Mouse (Mus musculus) spleen, adult 12 weeks (tissue): ENCODE data around the gene Fau.
"Not testable (repeated sequence)": the region's sequence is repeated elsewhere in the genome, so short reads cannot be mapped to it uniquely, and the experiment has no call there.

Source experiments
- DNase-seq: peaks from one replicate; pipeline ENCODE4 v3.0.0; 2022; ENCODE audit warnings: low spot score

Gene Fau

DNA sequence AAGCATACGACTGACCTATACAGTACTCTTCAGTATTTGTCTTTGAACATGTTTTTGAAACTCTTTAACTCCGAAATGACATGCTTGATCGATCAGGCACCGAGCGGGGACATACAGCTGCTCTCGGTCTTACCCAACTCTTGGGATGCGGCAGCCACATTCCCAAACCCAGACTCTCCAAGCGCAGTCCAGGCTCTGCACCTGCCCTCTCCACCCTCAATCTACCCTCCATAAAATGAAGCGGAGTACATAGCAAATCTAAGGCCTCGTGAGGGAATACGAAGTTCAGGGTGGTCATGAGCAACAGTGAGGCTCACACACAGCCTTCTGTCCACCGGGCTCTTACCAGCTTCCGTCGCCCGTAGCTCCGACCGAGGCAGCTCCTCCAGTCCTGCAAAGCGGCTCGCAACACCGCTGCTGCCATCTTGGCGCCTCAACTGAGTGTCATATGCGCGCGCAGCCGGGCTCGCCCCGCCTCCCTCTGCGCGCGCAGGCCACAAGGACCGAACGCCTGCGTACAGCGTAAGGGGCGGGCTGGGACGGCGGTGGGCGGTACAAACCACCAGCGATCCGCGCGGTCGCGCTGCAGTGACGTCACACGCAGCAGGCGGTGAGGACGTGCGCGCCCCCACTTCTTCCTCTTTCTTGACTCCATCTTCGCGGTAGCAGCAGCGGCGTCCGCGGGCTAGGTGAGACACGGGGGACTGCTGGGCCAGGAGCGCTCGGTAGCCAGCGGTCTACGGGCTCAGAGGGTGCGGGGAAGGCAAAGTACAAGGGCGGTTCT is at the start of gene Fau, which contains the start of gene Mrpl49:
Gene Fau, plus strand, starts transcription at position 532 of the 784 bp plus-strand sequence.
Gene Mrpl49, minus strand, starts transcription at position 473 of the 784 bp plus-strand sequence.
- DNase-seq: peak; percentile 98

- no peak for DNase-seq
These were observed 48.5 kb upstream of the Fau start for GRCm38 (mm10) chr19:6009137-6009536.

GRCm38 (mm10) chr19:6013691-6014090 is 44.0 kb upstream of the Fau start:
- DNase-seq: no peak

DNA sequence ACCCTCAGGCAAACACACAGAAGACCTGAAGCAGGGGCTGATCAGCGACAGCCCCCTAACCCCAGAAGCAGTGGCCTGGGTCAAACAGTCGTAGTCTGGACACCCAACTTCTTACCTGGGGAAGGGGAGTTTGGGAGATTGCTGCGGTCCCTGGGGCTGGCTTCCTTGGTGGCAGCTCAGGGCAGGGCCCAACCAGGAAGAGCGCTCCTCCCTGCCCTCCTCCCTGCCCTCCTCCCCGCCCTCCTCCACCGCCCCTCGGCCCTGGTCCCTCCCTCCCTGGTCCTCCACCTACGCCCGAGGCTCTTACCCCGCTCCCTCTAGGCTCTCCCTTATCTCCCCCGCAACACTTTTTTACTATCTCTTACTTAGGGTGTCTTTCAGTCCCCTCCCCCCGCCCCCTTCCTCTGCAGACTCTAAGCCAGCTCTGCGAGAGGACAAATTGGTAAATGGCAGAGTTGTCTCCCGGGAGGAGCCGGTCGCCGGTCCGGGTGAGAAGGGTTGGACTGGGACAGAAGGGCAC is 42.6 kb upstream of the Fau start:
- peak; percentile 67 for DNase-seq

DNA sequence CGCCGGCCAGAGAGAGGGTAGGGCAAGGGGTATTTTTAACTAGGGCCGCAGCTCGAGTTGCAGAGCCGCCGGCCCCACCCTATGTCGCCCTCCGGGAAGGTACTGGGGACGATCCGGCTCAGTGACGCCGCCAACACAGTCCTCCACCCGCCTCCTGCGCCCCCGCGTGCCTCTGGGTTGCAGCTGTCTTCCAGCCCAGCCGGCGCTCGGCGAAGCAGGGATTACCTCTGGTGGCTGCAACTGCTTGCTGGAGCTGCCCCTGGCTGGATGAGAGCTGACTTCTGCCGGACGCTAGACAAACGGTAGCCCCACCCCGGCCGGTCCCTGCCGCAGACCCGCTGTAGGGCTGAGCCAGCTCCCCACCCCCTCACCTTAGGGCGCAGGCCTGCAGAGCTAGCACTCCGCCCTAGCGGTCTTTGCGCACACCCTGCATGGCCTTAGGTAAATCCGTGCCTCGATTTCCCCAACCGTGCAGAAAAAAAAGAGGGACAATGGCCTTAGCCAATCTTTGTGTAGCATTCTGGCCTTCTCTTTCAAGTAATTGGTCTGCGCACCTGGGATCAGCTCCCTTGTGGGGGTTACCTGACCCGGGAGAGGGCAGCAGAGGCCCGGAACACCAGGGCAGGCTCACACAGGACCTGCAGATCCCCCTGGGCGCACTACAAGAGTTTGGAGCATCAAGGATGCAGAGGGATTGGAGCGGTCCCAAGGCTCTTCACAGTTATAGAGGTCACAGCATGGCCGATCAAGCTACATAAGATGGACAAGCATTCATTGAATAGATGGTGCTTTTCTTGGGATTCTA is 41.9 kb upstream of the Fau start, which contains the start of gene Capn1:
Gene Capn1, minus strand, starts transcription at position 387 of the 805 bp plus-strand sequence.
- peak; percentile 70 for DNase-seq

DNA sequence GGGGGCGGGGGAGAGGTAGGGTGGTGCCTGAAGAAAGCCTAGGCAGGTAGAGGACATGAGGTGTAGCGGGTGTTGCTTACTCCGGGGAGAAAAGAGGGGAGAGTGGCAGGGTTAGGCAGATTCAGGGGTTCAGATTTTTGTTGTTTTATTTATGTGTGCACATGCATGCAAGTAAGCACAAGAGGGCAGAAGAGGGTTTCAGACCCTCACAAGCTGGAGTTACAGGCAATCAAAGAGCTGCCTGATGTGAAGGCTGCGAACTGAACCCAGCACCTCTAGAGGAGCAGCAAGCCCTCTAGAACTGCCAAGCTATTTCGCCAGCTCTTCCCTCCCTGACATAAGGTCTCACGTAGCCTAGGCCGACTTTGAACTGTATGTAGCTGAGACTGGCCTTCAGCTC is 41.1 kb upstream of the Fau start:
- no peak for DNase-seq

GRCm38 (mm10) chr19:6018142-6019089 is 39.2 kb upstream of the Fau start:
- peak; percentile 85 for DNase-seq

DNA sequence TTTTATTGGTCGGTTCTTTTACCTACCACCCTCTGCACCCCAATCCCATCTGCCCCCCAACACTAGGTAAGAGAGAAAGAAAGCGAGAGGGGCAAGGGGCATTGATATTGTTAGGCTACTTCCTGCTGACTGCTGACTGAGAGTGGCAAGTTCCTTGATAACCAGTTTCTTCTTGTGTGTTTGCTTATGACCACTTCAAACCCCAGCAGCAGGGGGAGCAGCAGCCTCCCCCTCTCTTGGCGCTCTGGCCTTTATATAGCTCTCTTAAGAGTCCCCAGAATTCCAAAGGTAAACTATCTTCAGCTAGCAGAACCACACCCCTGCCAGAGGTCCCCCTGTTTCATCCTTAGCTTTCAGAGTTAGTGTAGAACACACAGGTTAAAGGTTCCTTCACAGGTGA is 37.4 kb upstream of the Fau start:
- DNase-seq: no peak

DNA sequence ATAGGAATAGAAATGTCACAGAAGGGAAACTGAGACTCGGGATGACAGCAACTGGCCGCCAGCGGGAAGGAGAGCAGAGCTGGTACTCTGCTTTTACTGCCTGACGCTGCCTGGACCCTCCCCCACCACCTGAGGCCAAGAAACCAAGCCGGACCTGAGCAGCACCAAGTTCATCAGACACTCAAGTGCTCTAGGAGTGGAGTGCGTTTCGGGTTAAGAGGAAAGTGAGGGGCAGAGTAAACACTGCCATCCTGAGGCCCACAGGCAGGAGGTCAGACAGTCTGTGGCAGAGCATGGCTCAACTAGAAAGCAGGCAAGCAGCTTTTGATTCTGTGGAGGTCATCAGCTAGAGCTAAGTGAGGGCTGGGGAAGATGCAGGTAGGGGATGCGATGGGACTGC is 34.6 kb upstream of the Fau start:
- no peak for DNase-seq

DNA sequence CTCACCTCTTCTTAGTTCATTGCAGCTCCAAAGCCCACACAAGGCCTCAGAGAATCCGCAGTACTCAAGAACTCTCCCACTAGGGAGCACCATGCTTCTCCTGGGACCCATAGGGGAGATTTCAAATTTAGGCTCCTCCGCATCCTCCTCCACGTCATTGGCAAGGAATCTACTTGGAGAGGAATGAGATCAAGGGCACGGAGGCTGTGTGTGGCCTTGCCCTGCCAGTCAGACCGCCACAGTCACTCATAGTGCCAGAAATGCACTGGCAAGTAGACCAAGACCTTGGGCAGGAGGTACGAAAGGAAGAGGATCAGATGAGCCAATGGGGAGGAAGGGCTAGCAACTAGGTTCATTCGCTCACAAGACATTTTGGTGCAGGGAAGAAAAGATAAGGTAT is 33.7 kb upstream of the Fau start:
- DNase-seq: no peak

DNA sequence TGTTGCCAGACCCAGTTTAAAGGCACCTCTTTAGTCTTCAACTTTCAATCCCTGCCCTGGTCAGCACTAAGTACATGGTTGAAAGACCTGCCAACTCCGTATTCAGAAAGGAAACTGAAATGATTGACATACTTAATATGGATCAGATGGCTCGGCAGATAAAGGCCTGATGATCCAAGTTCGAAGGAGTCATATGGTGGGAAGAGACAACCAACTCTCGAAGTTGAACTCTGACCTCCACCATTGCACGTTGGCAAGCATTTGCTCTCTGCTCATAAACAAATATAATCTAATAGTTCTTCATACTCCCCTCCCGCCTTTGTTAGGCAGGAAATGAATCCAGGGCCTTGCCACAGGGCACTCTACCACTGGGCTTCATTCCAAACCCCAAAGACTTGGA is 28.7 kb upstream of the Fau start:
- DNase-seq: no peak

GRCm38 (mm10) chr19:6029426-6029825 is 28.2 kb upstream of the Fau start:
- no peak for DNase-seq

DNA sequence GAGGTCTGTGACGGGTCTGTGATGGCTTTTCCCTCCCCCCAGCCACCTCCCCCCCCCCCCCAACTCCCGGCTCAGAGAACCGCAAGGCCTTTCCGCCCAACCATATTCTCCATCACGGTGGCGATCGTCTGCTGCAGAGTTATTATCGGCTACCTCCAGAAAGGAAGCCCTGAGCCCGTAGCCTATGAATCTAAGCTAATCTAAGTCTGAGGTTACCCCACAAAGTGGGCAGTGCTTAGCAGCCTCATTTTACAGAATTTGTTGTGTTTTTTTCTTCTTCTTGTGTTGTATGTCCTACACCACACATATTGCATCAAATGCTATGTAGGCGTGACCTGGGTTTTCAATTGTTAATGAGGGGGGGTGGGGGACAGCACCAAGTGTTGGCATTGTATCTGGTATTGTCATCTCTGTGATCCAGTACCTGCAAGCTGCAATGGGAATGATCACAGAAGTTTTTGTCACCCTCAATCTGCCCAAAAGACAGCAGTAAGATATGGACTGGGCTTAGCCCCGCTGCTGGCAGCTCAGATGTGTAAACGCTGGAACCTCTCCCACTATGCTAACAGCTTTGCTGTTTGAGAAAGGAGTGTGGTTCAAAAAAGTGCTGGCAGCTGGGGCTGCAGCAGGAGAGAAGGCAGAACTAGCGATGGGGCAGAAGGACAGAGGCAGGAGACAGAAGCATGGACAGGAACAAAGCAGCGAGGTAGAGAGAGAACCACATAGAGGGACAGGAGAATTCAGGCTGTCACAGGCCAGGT is 26.9 kb upstream of the Fau start:
- DNase-seq: no peak

DNA sequence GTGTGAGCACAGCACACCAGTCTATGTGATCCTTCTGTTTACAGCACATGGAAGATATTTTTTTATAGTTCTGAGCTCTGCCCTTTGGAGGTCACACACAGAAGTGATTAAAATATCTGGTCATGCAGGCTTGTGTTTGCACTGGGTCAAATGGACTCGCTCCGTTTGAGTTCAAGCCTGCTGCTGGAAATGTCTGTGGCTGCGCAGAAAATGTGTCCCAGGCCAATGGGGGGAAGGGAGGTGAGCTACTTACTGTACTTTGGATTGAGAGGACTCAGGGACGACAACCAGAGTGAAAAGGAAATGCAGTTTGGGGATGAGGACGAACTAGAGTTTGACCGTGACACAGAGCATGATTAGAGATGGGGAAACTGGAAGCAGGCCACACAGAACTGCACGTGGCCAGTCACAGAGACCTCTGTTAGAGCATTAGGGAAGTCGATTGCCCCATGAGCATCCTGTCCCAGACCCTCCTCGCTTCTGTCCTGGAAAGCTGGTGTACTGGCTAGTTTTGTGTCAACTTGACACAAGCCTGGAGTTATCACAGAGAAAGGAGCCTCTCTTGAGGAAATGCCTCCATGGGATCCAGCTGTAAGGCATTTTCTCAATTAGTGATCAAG is 21.6 kb upstream of the Fau start:
- no peak for DNase-seq

GRCm38 (mm10) chr19:6037695-6038094 is 19.9 kb upstream of the Fau start:
- DNase-seq: no peak

DNA sequence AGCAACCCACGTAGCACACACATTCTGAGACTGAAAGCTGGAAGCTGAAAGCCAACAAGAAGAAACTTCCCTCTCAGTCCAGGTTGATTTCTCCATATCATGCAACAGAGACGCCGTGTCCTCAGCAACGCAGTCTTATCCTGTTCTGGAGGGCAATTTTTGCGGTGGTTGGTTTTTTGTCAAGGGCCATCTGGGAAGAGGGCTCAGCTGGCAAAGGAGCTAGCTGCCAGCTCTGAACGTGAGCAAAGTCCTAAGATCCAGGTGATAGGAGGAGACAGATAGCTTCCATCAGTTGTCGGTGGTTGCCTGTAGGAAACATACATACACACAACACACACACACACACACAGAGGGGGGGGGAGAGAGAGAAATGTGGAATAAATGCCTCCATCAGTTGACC is 19.3 kb upstream of the Fau start:
- DNase-seq: no peak

DNA sequence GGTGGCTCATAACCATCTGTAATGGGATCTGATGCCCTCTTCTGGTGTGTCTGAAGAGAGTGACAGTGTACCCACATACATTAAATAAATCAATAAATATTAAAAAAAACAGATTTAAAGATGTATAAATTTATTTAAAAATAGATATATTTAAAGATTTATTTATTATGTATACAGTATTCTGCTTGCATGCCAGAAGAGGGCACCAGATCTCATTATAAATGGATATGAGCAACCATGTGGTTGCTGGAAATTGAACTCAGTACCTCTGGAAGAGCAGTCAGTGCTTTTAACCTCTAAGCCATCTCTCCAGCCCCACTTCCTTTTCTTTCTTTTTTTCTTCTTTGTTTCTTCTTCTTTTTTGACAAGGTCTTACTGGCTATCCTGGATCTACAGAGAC is 17.6 kb upstream of the Fau start:
- no peak for DNase-seq

GRCm38 (mm10) chr19:6042293-6042692 is 15.4 kb upstream of the Fau start:
- no peak for DNase-seq

- not testable (repeated sequence) for DNase-seq
These were observed 13.5 kb upstream of the Fau start for GRCm38 (mm10) chr19:6044102-6044501.
